Mouse (Mus musculus): ENCODE measurements at regions not wholly inside any gene's neighbourhood (a gene's known extent, or its start where the extent isn't known, plus 50 kb on each side); places are given as distances from the start of the nearest gene placed in this dataset.

- H3K4me1 ChIP-seq (ENCODE audit: control insufficient read depth, insufficient read depth, low read length), result peaks cover 10% of the 10 kb centered on the region
- H3K4me3 ChIP-seq (ENCODE audit: insufficient read depth, low read depth, low read length), result no peak overlapping the region
- TF ChIP-seq POLR2A (IDR thresholded peaks at IDR 0.05; ENCODE audit: insufficient read depth, low read depth, low read length) (no peak), CTCF (IDR thresholded peaks at IDR 0.05; ENCODE audit: insufficient read depth, low read depth, low read length) (no peak)
- WGBS, result 30% methylated on average over 5 of the region's 5 CpGs
- no peak overlapping the region for H3K27ac ChIP-seq (ENCODE audit: insufficient read depth, low read depth, low read length)
Measured at GRCm38 (mm10) chr2:166280651-166281127, 125.2 kb upstream of the Sulf2 start.

- H3K27ac ChIP-seq (ENCODE audit: insufficient read depth, low read depth, low read length), result no peak overlapping the region
- WGBS, result 47% methylated on average over 15 of the region's 15 CpGs
- TF ChIP-seq CTCF (IDR thresholded peaks at IDR 0.05; ENCODE audit: insufficient read depth, low read depth, low read length), result no peak
- TF ChIP-seq POLR2A (IDR thresholded peaks at IDR 0.05; ENCODE audit: insufficient read depth, low read depth, low read length), result no peak
- no peak overlapping the region for H3K4me3 ChIP-seq (ENCODE audit: insufficient read depth, low read depth, low read length)
- peaks cover 10% of the 10 kb centered on the region for H3K4me1 ChIP-seq (ENCODE audit: control insufficient read depth, insufficient read depth, low read length)
Measured at GRCm38 (mm10) chr2:166279676-166280075, 124.2 kb upstream of the Sulf2 start.

DNA sequence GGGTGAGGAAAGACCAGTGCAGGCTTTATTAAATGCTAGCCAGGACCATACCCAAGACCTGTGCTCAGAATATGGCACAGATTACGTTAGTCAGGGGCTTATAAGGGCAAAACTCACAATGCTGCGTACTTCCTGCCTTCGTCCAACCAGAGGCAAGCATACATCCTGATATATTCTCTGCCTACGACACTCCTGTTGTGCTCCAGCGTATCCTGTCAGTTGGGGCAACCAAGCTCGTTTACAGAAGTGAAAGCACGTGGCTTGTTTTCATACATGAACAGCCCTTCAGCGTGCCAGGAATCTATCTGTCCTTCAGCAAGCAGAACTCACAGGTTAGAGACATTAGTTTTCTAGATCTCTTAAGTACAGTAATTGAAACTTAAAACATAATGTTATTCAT is 119.9 kb upstream of the Sulf2 start:
- WGBS, result 94% methylated on average over 8 of the region's 8 CpGs
- Histone ChIP-seq H3K4me1 (ENCODE audit: control insufficient read depth, insufficient read depth, low read length) (peaks cover 14% of the 10 kb centered on the region), H3K27ac (ENCODE audit: insufficient read depth, low read depth, low read length) (no peak overlapping the region), H3K4me3 (ENCODE audit: insufficient read depth, low read depth, low read length) (no peak overlapping the region)
- TF ChIP-seq CTCF (IDR thresholded peaks at IDR 0.05; ENCODE audit: insufficient read depth, low read depth, low read length), result no peak
- TF ChIP-seq POLR2A (IDR thresholded peaks at IDR 0.05; ENCODE audit: insufficient read depth, low read depth, low read length), result no peak

DNA sequence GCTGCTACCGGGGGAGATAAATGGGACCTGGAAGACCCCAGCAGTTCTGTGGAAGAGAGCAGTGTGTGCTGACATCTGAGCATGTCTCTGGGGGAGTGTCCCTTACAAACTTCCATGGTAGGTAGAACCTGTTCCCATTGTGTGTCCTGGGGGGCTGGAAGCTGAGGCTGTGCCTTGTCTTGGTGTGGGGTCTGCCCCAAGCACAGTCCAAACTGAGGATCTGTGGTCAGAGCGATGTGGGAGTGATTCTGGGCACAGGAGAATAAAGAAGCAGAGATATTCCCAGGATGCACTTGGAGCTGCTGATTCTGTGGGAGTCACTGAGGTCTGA is 118.5 kb upstream of the Sulf2 start:
- no peak overlapping the region for H3K4me3 ChIP-seq (ENCODE audit: insufficient read depth, low read depth, low read length)
- peaks cover 8% of the 10 kb centered on the region for H3K4me1 ChIP-seq (ENCODE audit: control insufficient read depth, insufficient read depth, low read length)
- H3K27ac ChIP-seq (ENCODE audit: insufficient read depth, low read depth, low read length), result no peak overlapping the region
- no peak for TF ChIP-seq POLR2A (IDR thresholded peaks at IDR 0.05; ENCODE audit: insufficient read depth, low read depth, low read length)
- TF ChIP-seq CTCF (IDR thresholded peaks at IDR 0.05; ENCODE audit: insufficient read depth, low read depth, low read length), result no peak
- WGBS, result 62% methylated on average over 2 of the region's 2 CpGs

DNA sequence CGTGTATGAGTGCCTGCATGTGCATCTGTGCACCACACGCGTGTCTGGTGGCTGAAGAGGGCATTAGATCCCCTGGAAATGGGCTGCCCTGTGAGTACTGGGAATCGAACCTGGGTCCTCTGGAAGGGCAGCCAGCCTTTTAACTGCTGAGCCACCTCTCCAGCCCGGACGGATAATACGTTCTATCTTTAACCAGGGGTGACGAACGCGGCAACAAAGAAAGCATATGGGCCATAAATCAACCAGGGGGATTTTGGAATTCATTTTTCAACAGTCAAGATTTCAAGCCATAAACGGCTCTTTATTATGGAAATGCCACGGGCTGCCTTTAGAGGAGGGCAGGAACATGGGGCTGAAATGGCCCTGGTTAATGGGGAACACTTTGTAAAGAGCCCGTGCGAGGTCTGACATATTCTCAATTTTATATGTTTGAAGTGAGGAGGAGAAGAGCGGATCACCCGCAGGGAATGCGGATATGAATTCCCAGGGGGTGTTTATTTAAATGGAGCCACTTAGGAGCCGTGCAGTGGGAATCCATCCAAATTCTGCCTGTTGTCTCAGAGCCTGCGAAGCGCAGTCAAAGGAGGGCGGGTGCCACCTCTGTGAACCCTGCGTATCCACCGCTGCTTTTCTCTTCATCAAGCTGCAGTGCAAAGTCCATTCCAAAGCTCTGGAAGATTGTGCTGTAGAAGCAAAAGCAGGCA is 118.0 kb upstream of the Sulf2 start:
- peaks cover 8% of the 10 kb centered on the region for H3K4me1 ChIP-seq (ENCODE audit: control insufficient read depth, insufficient read depth, low read length)
- H3K27ac ChIP-seq (ENCODE audit: insufficient read depth, low read depth, low read length), result no peak overlapping the region
- TF ChIP-seq CTCF (IDR thresholded peaks at IDR 0.05; ENCODE audit: insufficient read depth, low read depth, low read length) (no peak), POLR2A (IDR thresholded peaks at IDR 0.05; ENCODE audit: insufficient read depth, low read depth, low read length) (no peak)
- no peak overlapping the region for H3K4me3 ChIP-seq (ENCODE audit: insufficient read depth, low read depth, low read length)
- WGBS, result 51% methylated on average over 23 of the region's 23 CpGs

DNA sequence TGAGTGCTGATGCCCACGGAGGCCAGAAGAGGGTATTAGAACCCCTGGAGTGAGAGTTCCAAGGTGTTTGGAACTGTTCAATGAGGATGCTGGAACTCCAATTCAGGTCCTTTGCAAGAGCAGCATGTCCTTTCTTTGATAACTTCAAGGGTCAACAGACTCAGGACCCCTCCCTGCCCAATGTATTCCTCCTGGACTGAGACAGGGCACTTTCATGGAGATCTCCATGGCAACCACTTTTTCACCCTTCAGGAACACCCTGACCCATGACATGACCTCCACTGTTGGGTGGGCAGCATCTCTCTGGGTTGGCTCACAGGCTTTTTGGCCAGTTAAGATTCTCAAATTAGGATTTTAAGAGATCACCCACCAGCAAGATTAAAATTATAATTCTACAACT is 117.4 kb upstream of the Sulf2 start:
- Histone ChIP-seq H3K4me3 (ENCODE audit: insufficient read depth, low read depth, low read length) (no peak overlapping the region), H3K27ac (ENCODE audit: insufficient read depth, low read depth, low read length) (no peak overlapping the region), H3K4me1 (ENCODE audit: control insufficient read depth, insufficient read depth, low read length) (peaks cover 8% of the 10 kb centered on the region)
- WGBS, result 86% methylated on average over 1 of the region's 1 CpGs
- no peak for TF ChIP-seq CTCF (IDR thresholded peaks at IDR 0.05; ENCODE audit: insufficient read depth, low read depth, low read length)
- TF ChIP-seq POLR2A (IDR thresholded peaks at IDR 0.05; ENCODE audit: insufficient read depth, low read depth, low read length), result no peak

GRCm38 (mm10) chr2:166272190-166272543 is 116.7 kb upstream of the Sulf2 start:
- Histone ChIP-seq H3K27ac (ENCODE audit: insufficient read depth, low read depth, low read length) (no peak overlapping the region), H3K4me1 (ENCODE audit: control insufficient read depth, insufficient read depth, low read length) (peaks cover 8% of the 10 kb centered on the region), H3K4me3 (ENCODE audit: insufficient read depth, low read depth, low read length) (no peak overlapping the region)
- TF ChIP-seq CTCF (IDR thresholded peaks at IDR 0.05; ENCODE audit: insufficient read depth, low read depth, low read length) (no peak), POLR2A (IDR thresholded peaks at IDR 0.05; ENCODE audit: insufficient read depth, low read depth, low read length) (no peak)
- WGBS, result 50% methylated on average over 7 of the region's 7 CpGs

GRCm38 (mm10) chr2:166271373-166272189 is 116.1 kb upstream of the Sulf2 start:
- 44% methylated on average over 11 of the region's 11 CpGs for WGBS
- H3K4me3 ChIP-seq (ENCODE audit: insufficient read depth, low read depth, low read length), result no peak overlapping the region
- peaks cover 8% of the 10 kb centered on the region for H3K4me1 ChIP-seq (ENCODE audit: control insufficient read depth, insufficient read depth, low read length)
- TF ChIP-seq POLR2A (IDR thresholded peaks at IDR 0.05; ENCODE audit: insufficient read depth, low read depth, low read length) (no peak), CTCF (IDR thresholded peaks at IDR 0.05; ENCODE audit: insufficient read depth, low read depth, low read length) (no peak)
- H3K27ac ChIP-seq (ENCODE audit: insufficient read depth, low read depth, low read length), result no peak overlapping the region

DNA sequence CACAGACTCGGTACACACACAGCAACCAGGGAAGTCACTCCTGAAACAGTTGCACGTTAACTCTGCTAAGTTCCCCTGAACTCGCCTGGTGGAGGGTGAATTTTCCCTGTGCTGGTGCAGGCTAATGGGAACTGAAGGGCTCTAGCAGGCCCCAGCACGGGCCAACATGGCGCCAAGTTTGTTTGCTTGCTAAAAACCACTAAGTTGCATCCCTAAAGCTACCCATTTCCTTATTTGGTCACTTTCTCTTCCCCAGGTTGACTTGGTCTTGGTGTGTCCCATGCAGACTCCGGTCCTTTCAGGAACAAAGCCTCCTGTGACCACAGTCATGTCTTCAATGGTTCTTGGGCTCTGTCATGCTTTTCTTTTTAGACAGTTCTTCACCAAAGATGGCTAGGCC is 114.5 kb upstream of the Sulf2 start:
- no peak overlapping the region for H3K27ac ChIP-seq (ENCODE audit: insufficient read depth, low read depth, low read length)
- no peak for TF ChIP-seq CTCF (IDR thresholded peaks at IDR 0.05; ENCODE audit: insufficient read depth, low read depth, low read length)
- TF ChIP-seq POLR2A (IDR thresholded peaks at IDR 0.05; ENCODE audit: insufficient read depth, low read depth, low read length), result no peak
- peaks cover 8% of the 10 kb centered on the region for H3K4me1 ChIP-seq (ENCODE audit: control insufficient read depth, insufficient read depth, low read length)
- WGBS, result 96% methylated on average over 6 of the region's 6 CpGs
- H3K4me3 ChIP-seq (ENCODE audit: insufficient read depth, low read depth, low read length), result no peak overlapping the region
